Mouse (Mus musculus) lung, embryonic 14.5 days (tissue): ENCODE data around the gene Arl14. TPM values are rescaled to one million over a fixed set of nuclear protein-coding genes. Genes with fewer than 3 reads are reported as not detected.

Experiments
- ATAC-seq: fragments of 200-750 bp; cut with Nextera tagmentation; 2 replicates; pipeline ENCODE4 v1.8.0; 2017; ENCODE audit warnings: mild to moderate bottlenecking, moderate TSS enrichment, moderate library complexity; ENCODE audit not compliant: insufficient read depth
- DNase-seq: peaks from one replicate; pipeline ENCODE4 v3.0.0-alpha.2; 2015
- H3K27ac ChIP-seq: fragments of 300-500 bp; sonication (generic); 2 replicates; pipeline ENCODE4 v1.5.1; 2014; ENCODE audit warnings: low read depth, mild to moderate bottlenecking, moderate library complexity
- H3K27me3 ChIP-seq: fragments of 300-500 bp; sonication (generic); 2 replicates; pipeline ENCODE4 v1.6.1; 2014; ENCODE audit warnings: low read length, control low read depth; ENCODE audit not compliant: insufficient read depth
- H3K36me3 ChIP-seq: fragments of 300-500 bp; sonication (generic); 2 replicates; pipeline ENCODE4 v1.6.1; 2014; ENCODE audit warnings: control low read depth; ENCODE audit not compliant: insufficient read depth
- H3K4me1 ChIP-seq: fragments of 300-500 bp; sonication (generic); 2 replicates; pipeline ENCODE4 v1.6.1; 2014; ENCODE audit warnings: antibody characterized with exemption, control low read depth; ENCODE audit not compliant: insufficient read depth
- H3K4me2 ChIP-seq: fragments of 300-500 bp; sonication (generic); 2 replicates; pipeline ENCODE4 v1.6.1; 2014; ENCODE audit warnings: mild to moderate bottlenecking
- H3K4me3 ChIP-seq: fragments of 300-500 bp; sonication (generic); 2 replicates; pipeline ENCODE4 v1.5.1; 2014; ENCODE audit warnings: low read depth, low read length
- H3K9ac ChIP-seq: fragments of 300-500 bp; sonication (generic); 2 replicates; pipeline ENCODE4 v1.6.1; 2014
- H3K9me3 ChIP-seq: fragments of 300-500 bp; sonication (generic); 2 replicates; pipeline ENCODE4 v1.6.1; 2016; ENCODE audit warnings: low read depth, low read length, control low read depth
- CTCF ChIP-seq: IDR thresholded peaks from 2 replicates; pipeline ENCODE4 v1.5.1; 2016; ENCODE audit warnings: antibody characterized with exemption, low read depth
- WGBS: fragments of 180-500 bp; shearing (Covaris S2); extraction: QIAGEN DNeasy Blood & Tissue Kit; methylation state at CpG from one replicate; pipeline ENCODE4 v1.1.7; 2014; 5-methylcytosine and 5-hydroxymethylcytosine counted together
- polyA plus RNA-seq: library from polyadenylated mRNA; unstranded; fragments of >200 nt; fragmentation: Nextera tagmentation; extraction: Ambion mirVana; gene quantifications from 2 replicates; pipeline ENCODE4 v1.2.1, GENCODE M21; 2014

Gene Arl14
- 1.7 and 1.8 TPM in 2 replicates for polyA plus RNA-seq

- DNase-seq: peak; percentile 23
- no peaks in the 10 kb centered on the region for H3K36me3 ChIP-seq
- H3K9me3 ChIP-seq: peaks cover 3% of the 10 kb centered on the region; the same call in 1 of the 2 replicates
- peak within 1 kb of the TSS; percentile 67 for H3K27ac ChIP-seq
- H3K4me1 ChIP-seq: no peaks in the 10 kb centered on the region
- no peak within 1 kb of the TSS; the same call in 1 of the 2 replicates for H3K9ac ChIP-seq
- TF ChIP-seq CTCF: no peak
- peak; percentile 68; the same call in 1 of the 2 replicates for ATAC-seq
- no peaks in the 10 kb centered on the region for H3K27me3 ChIP-seq
- peak within 1 kb of the TSS; percentile 22 for H3K4me3 ChIP-seq
- 45% methylated on average over 8 of the region's 8 CpGs for WGBS
- peak within 1 kb of the TSS; percentile 49 for H3K4me2 ChIP-seq
Observed at GRCm38 (mm10) chr3:69221806-69222501, at the start of gene Arl14. Gene Arl14 (plus strand): TSS chr3:69222419.

GRCm38 (mm10) chr3:69175229-69175628 lies 47.0 kb upstream of the Arl14 start:
- Histone ChIP-seq H3K27ac (no peak overlapping the region), H3K36me3 (no peaks in the 10 kb centered on the region), H3K4me1 (no peaks in the 10 kb centered on the region), H3K27me3 (no peaks in the 10 kb centered on the region), H3K4me3 (no peak overlapping the region), H3K9ac (no peak overlapping the region), H3K4me2 (no peak overlapping the region), H3K9me3 (no peaks in the 10 kb centered on the region)
- peak; percentile 10 for DNase-seq
- no peak for ATAC-seq
- WGBS: 23% methylated on average over 1 of the region's 1 CpGs
- no peak for TF ChIP-seq CTCF

- no peak for TF ChIP-seq CTCF
- no peak for ATAC-seq
- no peaks in the 10 kb centered on the region for H3K4me1 ChIP-seq
- WGBS: 77% methylated on average over 15 of the region's 15 CpGs
- H3K9me3 ChIP-seq: no peaks in the 10 kb centered on the region
- no peak overlapping the region for H3K27ac ChIP-seq
- no peak for DNase-seq
- no peaks in the 10 kb centered on the region for H3K27me3 ChIP-seq
- no peaks in the 10 kb centered on the region for H3K36me3 ChIP-seq
- no peak overlapping the region for H3K4me3 ChIP-seq
- H3K9ac ChIP-seq: no peak overlapping the region
- no peak overlapping the region for H3K4me2 ChIP-seq
Observed at GRCm38 (mm10) chr3:69177168-69177797, 44.9 kb upstream of the Arl14 start.

GRCm38 (mm10) chr3:69177914-69178313 lies 44.3 kb upstream of the Arl14 start:
- no peak for TF ChIP-seq CTCF
- H3K27ac ChIP-seq: no peak overlapping the region
- no peaks in the 10 kb centered on the region for H3K4me1 ChIP-seq
- no peak for DNase-seq
- H3K9ac ChIP-seq: no peak overlapping the region
- ATAC-seq: no peak
- no peak overlapping the region for H3K4me2 ChIP-seq
- no peaks in the 10 kb centered on the region for H3K9me3 ChIP-seq
- no peak overlapping the region for H3K4me3 ChIP-seq
- no peaks in the 10 kb centered on the region for H3K27me3 ChIP-seq
- H3K36me3 ChIP-seq: no peaks in the 10 kb centered on the region

- Histone ChIP-seq H3K27ac (no peak overlapping the region), H3K4me2 (no peak overlapping the region), H3K9ac (no peak overlapping the region), H3K36me3 (no peaks in the 10 kb centered on the region), H3K9me3 (no peaks in the 10 kb centered on the region), H3K4me3 (no peak overlapping the region), H3K4me1 (no peaks in the 10 kb centered on the region), H3K27me3 (no peaks in the 10 kb centered on the region)
- ATAC-seq: no peak
- WGBS: 75% methylated on average over 14 of the region's 14 CpGs
- no peak for TF ChIP-seq CTCF
- no peak for DNase-seq
Observed at GRCm38 (mm10) chr3:69178365-69179004, 43.7 kb upstream of the Arl14 start.

GRCm38 (mm10) chr3:69181531-69181930 lies 40.7 kb upstream of the Arl14 start:
- DNase-seq: no peak
- Histone ChIP-seq H3K4me2 (no peak overlapping the region), H3K27me3 (no peaks in the 10 kb centered on the region), H3K4me1 (no peaks in the 10 kb centered on the region), H3K4me3 (no peak overlapping the region), H3K9ac (no peak overlapping the region), H3K36me3 (no peaks in the 10 kb centered on the region), H3K27ac (no peak overlapping the region), H3K9me3 (no peaks in the 10 kb centered on the region)
- no peak for ATAC-seq
- 86% methylated on average over 8 of the region's 8 CpGs for WGBS
- TF ChIP-seq CTCF: no peak

- Histone ChIP-seq H3K4me3 (no peak overlapping the region), H3K36me3 (no peaks in the 10 kb centered on the region), H3K27me3 (no peaks in the 10 kb centered on the region), H3K27ac (no peak overlapping the region), H3K9ac (no peak overlapping the region), H3K4me2 (no peak overlapping the region), H3K4me1 (no peaks in the 10 kb centered on the region), H3K9me3 (no peaks in the 10 kb centered on the region)
- ATAC-seq: no peak
- TF ChIP-seq CTCF: no peak
- no peak for DNase-seq
Observed at GRCm38 (mm10) chr3:69182225-69182624, 40.0 kb upstream of the Arl14 start.
